Mouse (Mus musculus) embryonic stem cell, embryonic (primary cell): ENCODE measurements around the gene Elmo3.

Experiments used
- CTCF ChIA-PET, 4 experiments: fragments of 300-600 bp in 2 of 4; fragments of 350-600 bp in 2 of 4; sonication (Branson Sonifier 250); formaldehyde crosslinking; loops; one replicate each; lab custom pipeline; 2022; ENCODE audit warnings: inconsistent platforms in 2 of 4; lab: Charles Lee
- POLR2A ChIA-PET, 4 experiments: fragments of 300-600 bp in 2 of 4; fragments of 350-600 bp in 2 of 4; sonication (Branson Sonifier 250); formaldehyde crosslinking; loops; one replicate each; lab custom pipeline; 2022; ENCODE audit warnings: antibody characterized with exemption in 4 of 4, inconsistent platforms in 1 of 4; lab: Charles Lee

Gene Elmo3

DNA sequence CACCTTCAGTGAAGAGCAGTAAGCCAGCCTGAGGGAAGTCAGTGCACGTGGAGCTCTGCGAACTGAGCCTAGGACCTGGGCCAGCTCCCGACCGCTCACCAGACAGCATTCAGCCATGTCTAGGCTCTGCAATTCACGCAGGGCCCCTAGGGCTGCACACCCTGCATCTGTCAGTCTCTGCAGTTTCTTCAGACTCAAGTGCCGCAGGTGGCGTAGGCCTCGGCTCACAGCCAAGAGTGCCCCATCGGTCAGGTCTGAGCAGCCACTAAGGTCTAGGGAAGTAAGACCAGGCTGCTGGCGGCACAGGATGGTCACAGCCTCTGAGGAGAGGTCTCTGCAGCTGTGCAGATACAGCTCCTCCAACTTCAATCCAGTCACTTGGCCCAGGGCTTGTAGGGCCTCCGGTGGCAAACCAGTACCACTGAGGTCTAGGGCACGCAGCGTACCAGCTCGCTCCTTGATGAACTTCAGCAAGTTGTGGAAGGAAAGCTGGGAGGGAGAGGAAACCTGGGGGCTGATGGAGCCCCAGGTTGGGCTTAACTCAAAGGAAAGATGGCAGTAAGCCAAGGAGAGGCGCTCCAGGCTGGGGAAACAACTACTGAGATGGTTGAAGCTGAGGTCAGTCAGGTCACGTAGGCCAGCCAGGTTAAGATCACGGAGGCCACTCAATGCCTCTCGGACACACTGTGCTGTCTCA, 9.8 kb downstream of the Elmo3 start:
- CTCF ChIA-PET, result interaction anchor here in 1 of 4 experiments (0.6 kb wide), 1 partner anchor 24 kb away, joined by 3 read pairs; no protein-coding TSS in a partner anchor
- POLR2A ChIA-PET, result interaction anchor here in 3 of 4 experiments (0.7 to 2.8 kb wide), 11 partner anchors 9 to 24 kb away, joined by 3 to 7 read pairs (median 4); partner anchors contain the start of gene E2f4 (in 1 of the 3)

DNA sequence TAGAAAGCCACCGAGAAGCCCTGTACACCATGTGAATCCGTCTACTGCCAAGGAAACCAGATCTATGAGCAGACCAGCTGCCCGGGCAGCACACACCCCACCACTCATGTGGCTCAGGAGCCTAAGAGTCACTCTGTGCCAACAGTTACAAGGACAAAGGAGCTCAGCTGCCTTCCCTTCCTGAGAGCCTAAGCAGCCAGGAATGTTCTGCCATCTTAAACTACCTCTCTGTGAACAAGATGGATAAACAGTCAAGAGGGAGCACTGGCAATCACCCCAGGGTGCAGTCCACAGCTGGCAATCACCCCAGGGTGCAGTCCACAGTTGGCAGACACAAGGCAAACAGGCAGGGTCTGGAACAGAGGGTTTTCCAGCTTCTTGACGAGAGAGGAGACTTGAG, 12.5 kb downstream of the Elmo3 start:
- POLR2A ChIA-PET, result interaction anchor here in 2 of 4 experiments (0.6 to 2.2 kb wide), 8 partner anchors 9 to 148 kb away, joined by 3 to 6 read pairs (median 4); partner anchors contain the start of genes E2f4 (in 1 of the 2), Lrrc29 (in 1 of the 2) and Tmem208 (in 1 of the 2)
- CTCF ChIA-PET, result no interaction called here

DNA sequence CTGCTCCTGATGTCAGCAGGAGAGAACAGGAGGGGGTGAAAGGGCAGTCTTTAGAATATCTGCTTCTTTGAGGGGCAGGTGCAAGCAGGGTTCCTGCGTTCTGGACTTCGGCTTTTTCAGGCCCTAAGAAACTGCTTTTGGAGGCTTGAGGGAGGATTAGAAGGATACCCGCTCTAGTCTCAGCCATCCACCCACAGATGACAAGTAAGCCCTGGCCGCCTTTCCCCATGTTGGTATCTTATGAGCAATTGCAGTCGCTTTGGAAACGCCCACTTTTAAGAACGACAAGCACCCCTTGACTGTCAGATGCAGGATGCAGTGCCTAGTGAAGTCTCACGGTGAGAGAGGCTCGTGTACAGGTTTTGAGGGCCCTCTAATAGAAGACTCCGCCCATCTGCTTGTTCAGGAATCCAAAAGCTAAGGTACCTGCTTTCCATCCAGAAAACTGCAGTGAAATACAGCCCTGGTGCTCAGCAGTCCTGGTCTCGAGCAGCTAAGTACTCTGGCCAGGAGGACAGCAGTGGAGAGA, 13.3 kb downstream of the Elmo3 start:
- POLR2A ChIA-PET, result interaction anchor here in 2 of 4 experiments (1.0 to 1.9 kb wide), 3 partner anchors 11 to 21 kb away, joined by 3 to 5 read pairs (median 3); partner anchors contain the start of gene E2f4 (in 1 of the 2)
- CTCF ChIA-PET, result no interaction called here

DNA sequence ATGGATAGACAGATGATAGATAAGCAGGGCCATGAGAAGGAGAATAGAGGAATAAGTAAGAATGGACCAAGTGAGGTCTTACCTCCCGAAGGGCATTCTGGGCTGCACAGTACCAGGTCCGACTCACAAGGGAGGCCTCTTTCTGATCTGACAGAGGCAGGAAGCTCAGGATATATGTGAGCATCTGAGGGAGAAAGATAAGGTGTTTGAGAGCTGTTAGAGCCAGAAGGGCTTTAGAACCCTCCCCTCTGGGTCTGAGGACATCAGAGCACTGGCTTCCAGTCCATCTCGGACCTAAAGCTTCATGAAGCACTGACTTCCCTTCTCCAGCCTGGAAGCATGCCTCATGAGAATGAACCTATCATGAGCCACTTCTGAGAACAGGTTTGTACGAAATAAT, 17.8 kb downstream of the Elmo3 start:
- ChIA-PET POLR2A (interaction anchor here in 2 of 4 experiments (0.6 to 1.3 kb wide), 3 partner anchors 11 to 18 kb away, joined by 3 to 6 read pairs (median 3); partner anchors contain the start of gene Elmo3 (in 1 of the 2)), CTCF (interaction anchor here in 1 of 4 experiments (0.6 kb wide), 2 partner anchors 22 to 35 kb away, joined by 3 to 6 read pairs; no protein-coding TSS in a partner anchor)

DNA sequence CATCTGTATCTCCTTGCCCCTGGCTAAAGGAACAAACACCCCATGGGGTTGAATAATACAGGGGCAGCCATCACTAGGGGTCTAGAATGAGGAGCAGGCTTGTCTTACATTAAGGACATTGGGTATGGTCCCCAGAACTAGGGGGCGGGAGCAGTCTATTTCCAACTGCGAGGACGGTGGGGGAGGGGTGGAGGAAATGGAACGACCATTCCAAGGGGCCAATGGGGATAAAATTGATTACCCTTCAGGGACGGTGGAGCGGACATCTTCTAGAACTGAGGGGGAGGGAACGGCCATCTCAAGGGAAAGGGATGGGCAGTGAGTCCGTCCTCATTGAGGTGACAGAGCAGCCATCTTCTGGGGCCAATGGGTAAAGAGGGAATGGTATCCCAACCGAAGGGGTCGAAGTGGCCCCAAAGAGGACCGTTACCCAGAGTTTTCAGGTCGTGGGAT, 20.3 kb downstream of the Elmo3 start:
- ChIA-PET CTCF (interaction anchor here in 1 of 4 experiments (0.6 kb wide), 1 partner anchor 11 kb away, joined by 3 read pairs; no protein-coding TSS in a partner anchor), POLR2A (interaction anchor here in 3 of 4 experiments (1.0 to 3.9 kb wide), 9 partner anchors 8 to 122 kb away, joined by 3 to 28 read pairs (median 6); partner anchors contain the start of genes E2f4 (in 2 of the 3), Fhod1 (in 1 of the 3) and Slc9a5 (in 1 of the 3))

DNA sequence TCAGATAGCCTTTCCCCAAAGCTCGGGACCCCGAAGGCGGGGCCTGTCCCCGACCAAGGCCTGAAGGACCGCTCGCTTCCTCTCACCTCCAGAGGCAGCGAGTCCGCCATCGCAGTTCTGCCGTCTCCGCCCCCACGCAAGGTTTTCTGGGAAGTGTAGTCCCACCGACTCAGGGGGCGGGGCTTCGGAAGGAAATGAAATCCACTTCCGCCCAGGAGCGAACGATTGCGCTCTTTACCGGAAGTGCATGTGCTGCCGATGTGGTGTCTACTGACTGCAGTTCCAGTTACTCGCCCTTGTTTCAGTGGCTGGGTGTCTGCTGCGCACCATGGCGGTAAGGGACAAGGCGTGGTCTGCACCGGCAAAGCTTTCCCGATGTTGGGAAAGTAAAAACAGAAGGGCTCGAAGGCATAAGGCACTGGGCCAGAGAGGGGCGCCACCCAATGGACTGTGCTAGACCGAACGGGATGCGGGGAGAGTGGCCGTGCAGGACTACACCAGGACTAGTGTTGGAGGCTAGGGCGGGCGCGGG, 20.8 kb downstream of the Elmo3 start, which contains the start of the genes Lrrc29 and Tmem208:
TSS of gene Lrrc29 (minus strand) at position 138 of the 532 bp plus-strand sequence.
TSS of gene Tmem208 (plus strand) at position 214 of the 532 bp plus-strand sequence.
- CTCF ChIA-PET, result interaction anchor here in 3 of 4 experiments (0.6 to 2.3 kb wide), 5 partner anchors 10 to 1089 kb away, joined by 3 to 5 read pairs (median 3); partner anchors contain the start of genes Fhod1 (in 1 of the 3) and Zfp90 (in 1 of the 3)

DNA sequence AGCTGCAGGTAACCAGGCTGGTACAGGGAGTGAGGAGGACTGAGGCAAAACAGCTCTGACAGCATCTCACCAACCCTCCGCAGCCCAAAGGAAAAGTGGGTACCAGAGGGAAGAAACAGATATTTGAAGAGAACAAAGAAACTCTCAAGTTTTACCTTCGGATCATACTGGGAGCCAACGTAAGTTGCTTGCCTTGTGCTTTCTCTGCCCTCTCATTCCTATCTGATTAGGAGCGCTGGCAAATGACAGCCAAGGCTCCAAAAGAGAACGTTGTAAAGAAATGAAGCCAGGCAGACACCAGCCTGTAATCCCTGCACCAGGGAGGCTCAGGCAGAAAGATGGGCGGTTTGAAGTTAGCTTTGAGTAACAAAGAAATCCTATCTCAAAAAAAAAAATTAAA, 21.6 kb downstream of the Elmo3 start:
- POLR2A ChIA-PET, result interaction anchor here in 3 of 4 experiments (0.7 to 3.9 kb wide), 16 partner anchors 9 to 57 kb away, joined by 3 to 28 read pairs (median 4); partner anchors contain the start of genes E2f4 (in 2 of the 3), Fhod1 (in 2 of the 3), Slc9a5 (in 2 of the 3) and Elmo3 (in 1 of the 3)
- CTCF ChIA-PET, result interaction anchor here in 3 of 4 experiments (0.5 to 2.3 kb wide), 9 partner anchors 9 to 1088 kb away, joined by 3 to 5 read pairs (median 3); partner anchors contain the start of genes Fhod1 (in 1 of the 3) and Zfp90 (in 1 of the 3)

More for the DNA sequence above, 20.8 kb downstream of the Elmo3 start, which contains the start of the genes Lrrc29 and Tmem208:
- POLR2A ChIA-PET, result interaction anchor here in 3 of 4 experiments (0.5 to 3.9 kb wide), 16 partner anchors 9 to 190 kb away, joined by 3 to 28 read pairs (median 5); partner anchors contain the start of genes E2f4 (in 2 of the 3), Fhod1 (in 2 of the 3), Slc9a5 (in 2 of the 3) and Elmo3 (in 1 of the 3)

DNA sequence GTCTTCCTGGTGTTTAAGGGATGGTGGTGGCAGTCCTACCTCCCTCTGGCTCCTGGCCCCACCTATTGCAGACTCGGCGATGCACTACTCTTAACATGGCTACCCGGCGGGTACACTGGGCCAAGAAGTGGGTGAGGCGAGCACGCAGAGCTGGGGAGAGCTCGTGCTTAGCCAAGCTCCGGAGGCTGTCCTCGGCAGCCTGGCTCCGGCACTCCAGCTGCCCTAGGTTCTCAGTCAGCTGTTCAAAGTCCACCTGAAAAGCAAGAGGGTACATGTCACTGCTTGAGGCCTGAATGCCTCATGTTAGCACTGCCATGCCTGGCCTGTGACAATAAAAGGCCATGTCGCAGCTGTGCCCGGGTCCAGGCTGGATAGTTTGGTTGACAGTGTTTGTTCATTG, 24.9 kb downstream of the Elmo3 start:
- CTCF ChIA-PET, result no interaction called here
- POLR2A ChIA-PET, result interaction anchor here in 2 of 4 experiments (0.7 to 2.1 kb wide), 8 partner anchors 8 to 53 kb away, joined by 3 to 5 read pairs (median 4); partner anchors contain the start of genes Fhod1 (in 2 of the 2) and Slc9a5 (in 1 of the 2)

DNA sequence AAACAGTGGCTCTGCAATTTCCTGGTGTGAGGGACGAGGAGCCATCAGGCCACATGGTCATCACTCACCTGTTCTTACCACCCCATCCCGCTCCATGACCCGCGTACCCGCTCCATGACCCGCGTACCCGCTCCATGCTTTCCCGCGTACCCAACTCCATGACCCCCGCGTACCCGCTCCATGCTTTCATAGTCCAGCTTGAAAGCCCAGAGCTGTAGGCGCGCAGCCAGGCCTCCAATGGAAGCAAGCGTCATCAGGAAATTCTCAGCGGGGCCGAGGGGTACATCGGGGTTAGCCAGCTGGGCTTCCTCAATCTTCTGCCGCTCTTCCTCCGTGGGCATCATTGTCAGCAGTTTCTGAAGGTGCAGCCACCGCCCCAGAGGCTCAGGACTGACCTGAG, 26.1 kb downstream of the Elmo3 start:
- CTCF ChIA-PET, result no interaction called here
- POLR2A ChIA-PET, result interaction anchor here in 2 of 4 experiments (0.6 to 2.1 kb wide), 7 partner anchors 9 to 27 kb away, joined by 3 to 5 read pairs (median 3); partner anchors contain the start of genes Fhod1 (in 2 of the 2) and Slc9a5 (in 1 of the 2)

DNA sequence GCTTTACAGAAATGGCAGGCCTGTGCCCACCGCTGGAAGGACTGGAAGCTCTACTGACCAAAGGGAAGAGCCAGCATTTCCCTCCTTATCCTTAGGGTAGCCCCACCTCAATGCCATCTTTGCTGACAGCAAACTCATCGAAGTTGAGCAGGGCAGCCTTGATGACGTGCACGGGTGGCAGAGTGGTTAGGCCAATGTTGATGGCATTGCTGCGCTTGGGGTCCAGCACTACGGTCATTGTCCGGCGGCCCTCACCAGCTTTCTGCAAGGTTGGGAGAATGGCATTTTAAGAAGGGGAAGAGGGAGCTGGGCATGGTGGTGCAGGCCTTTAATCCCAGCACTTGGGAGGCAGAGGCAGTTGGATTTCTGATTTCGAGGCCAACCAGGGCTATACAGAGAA, 26.5 kb downstream of the Elmo3 start:
- ChIA-PET POLR2A (interaction anchor here in 2 of 4 experiments (0.5 to 2.1 kb wide), 5 partner anchors 8 to 27 kb away, joined by 3 to 5 read pairs (median 3); partner anchors contain the start of genes Fhod1 (in 1 of the 2) and Slc9a5 (in 1 of the 2)), CTCF (no interaction called here)

DNA sequence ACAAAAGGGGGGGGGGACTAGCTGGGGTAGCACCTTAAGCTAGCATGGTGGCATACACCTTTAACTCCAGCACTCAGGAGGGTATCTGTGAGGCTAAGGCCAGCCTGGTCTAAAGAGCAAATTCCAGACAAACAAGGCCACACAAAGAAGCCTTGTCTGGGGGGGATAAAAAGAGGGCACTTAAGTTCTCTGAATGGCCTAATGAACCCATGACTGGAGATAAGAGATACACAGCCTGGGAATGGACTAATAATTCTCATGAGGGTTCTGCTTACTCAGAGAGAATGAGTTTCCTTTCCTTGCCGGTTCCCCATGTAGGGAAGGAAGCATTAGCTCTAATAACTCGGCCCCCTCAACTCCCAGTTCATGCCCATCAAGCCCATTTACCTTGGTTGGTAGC, 27.1 kb downstream of the Elmo3 start:
- POLR2A ChIA-PET, result interaction anchor here in 2 of 4 experiments (0.5 to 1.6 kb wide), 4 partner anchors 10 to 28 kb away, joined by 3 to 5 read pairs (median 3); no protein-coding TSS in a partner anchor
- CTCF ChIA-PET, result no interaction called here

DNA sequence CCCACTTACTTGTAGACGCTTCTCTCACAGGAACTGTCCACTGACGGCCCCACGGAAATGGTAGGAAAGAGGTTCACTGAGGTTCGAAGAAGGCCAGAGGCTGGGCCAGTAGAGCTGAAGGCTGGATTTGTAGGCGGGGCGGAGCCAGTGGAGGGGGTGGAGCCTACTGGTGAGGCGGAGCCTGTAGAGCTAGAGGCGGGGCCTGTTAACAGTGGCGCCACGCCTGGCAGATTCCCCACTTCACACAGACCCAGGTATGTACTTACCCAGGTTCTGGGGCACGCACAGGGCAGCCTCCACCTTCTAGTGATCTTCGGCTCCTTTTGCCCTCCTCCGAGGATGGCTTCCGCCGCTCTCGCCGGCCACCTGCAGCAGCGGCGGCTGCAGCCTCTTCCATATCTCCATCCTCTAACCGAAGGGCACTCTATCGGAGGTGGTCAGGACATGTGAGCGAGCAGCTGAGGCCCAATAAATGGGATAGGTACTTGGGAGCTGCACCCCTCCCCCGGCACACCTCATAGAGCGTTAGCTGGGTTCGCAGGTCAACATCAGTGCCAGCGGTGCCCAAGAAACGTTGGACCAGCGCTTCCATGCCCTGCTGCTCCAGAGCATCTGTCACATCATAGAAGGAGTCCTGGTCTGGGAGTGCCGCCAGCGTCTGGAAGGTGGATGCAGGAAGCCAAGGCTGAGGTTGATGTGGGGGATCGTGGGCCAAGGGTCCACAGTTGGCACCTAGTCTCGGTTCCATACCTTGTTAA, 31.2 kb downstream of the Elmo3 start:
- ChIA-PET CTCF (interaction anchor here in 3 of 4 experiments (0.5 to 2.1 kb wide), 13 partner anchors 10 to 1712 kb away, joined by 3 to 14 read pairs (median 4); partner anchors contain the start of genes Fhod1 (in 1 of the 3), Pdf (in 1 of the 3), Slc9a5 (in 1 of the 3) and Tppp3 (in 1 of the 3)), POLR2A (interaction anchor here in 3 of 4 experiments (0.6 to 4.1 kb wide), 27 partner anchors 9 to 256 kb away, joined by 3 to 32 read pairs (median 4); partner anchors contain the start of genes Fhod1 (in 3 of the 3), Slc9a5 (in 3 of the 3), Lrrc29 (in 2 of the 3) and Tmem208 (in 2 of the 3))

DNA sequence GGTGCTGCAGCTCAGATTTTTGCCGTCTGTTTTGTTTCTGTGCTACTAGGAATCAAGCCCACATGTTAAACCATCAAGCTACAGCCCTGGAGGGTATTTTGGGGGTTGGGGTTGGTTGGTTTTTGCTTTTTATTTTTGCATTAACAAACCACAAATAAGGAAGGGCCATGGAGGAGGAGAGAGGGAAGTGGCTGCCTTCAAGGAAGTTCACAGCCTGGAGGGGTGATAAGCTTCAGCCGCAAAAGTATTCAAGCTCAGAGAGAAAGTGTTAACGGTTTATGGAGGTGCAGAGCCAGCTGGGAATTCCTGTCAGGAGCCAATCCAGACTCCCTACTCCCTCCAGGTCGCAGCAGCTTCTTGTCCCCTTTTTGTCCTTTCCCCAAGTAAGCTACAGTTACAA, 33.6 kb downstream of the Elmo3 start:
- CTCF ChIA-PET, result interaction anchor here in 1 of 4 experiments (1.0 to 1.3 kb wide), 2 partner anchors 9 to 31 kb away, joined by 3 to 4 read pairs; partner anchors contain the start of gene Fhod1
- POLR2A ChIA-PET, result interaction anchor here (0.5 to 4.1 kb wide), 9 partner anchors 9 to 132 kb away, joined by 3 to 32 read pairs (median 4); partner anchors contain the start of genes Fhod1 (in 3 of the 4), Lrrc29 (in 2 of the 4), Tmem208 (in 2 of the 4) and E2f4 (in 1 of the 4)

DNA sequence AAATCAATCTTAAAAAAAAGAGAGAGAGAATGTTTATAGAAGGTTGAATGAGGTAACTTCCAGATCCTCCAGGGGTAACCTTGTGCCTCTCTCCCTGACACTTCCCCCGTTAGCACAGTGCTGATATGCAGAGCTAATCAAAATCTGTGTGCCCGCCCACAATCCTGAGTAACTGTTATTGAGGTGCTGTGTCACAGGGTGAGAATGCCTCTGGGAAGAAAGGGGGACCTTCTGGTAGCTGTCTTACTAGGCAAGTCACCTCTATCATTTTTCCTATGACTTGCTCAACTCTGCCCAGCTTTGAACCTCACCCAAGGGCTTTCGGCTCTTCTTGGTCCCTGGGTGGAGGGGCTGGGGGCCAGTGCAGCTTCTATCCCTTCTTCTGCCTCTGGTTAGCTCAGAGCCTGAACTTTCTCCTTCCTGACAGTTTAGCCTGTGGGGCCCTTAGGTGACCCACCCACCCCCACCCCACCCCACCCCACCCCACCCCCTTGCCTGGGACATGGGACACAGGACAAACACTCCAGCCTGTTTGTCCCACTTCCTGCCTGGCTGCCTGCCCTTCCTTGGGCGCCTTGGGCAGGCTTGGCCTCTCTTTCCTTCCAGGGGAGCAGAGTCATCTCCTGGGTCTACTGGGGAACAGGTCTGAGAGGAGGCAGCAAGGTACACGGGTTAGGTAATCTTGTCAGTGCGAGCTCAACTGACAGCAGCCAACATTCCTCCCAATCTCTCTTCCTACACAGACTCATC, 34.7 kb downstream of the Elmo3 start:
- CTCF ChIA-PET, result interaction anchor here in 2 of 4 experiments (0.6 to 1.3 kb wide), 3 partner anchors 8 to 108 kb away, joined by 3 to 7 read pairs (median 4); partner anchors contain the start of gene Fhod1 (in 1 of the 2)
- POLR2A ChIA-PET, result interaction anchor here in 3 of 4 experiments (0.6 to 4.1 kb wide), 7 partner anchors 8 to 349 kb away, joined by 3 to 32 read pairs (median 3); partner anchors contain the start of genes Fhod1 (in 2 of the 3), E2f4 (in 1 of the 3) and Slc9a5 (in 1 of the 3)

DNA sequence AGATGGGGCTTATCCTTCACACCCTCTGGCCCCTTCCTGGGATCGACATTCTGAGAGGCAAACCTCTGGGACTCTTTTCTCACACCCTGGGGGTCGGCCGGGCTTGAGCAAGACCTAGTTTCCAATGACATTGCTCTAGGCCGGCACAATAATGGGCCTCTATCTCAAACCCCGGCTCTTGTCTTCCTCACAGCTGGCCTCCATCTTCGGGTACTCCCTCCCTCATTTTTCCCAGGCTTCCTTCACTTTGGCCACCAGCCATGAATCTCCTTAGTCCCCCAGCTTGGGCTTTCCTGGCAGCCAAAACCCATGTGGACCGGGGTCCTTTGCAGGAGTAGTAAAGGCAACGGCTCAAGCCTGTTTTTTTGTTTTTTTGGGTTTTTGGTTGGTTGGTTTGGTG, 36.0 kb downstream of the Elmo3 start:
- ChIA-PET POLR2A (interaction anchor here in 2 of 4 experiments (0.6 to 1.0 kb wide), 4 partner anchors 15 to 140 kb away, joined by 3 to 5 read pairs (median 3); partner anchors contain the start of genes Lrrc29 (in 1 of the 2), Nol3 (in 1 of the 2) and Tmem208 (in 1 of the 2)), CTCF (no interaction called here)
